Mouse (Mus musculus) stomach, embryonic 14.5 days (tissue): ENCODE data around the gene Zfp92. TPM values are rescaled to one million over a fixed set of nuclear protein-coding genes. Genes with fewer than 3 reads are reported as not detected.

Source experiments
- ATAC-seq: fragments of 200-750 bp; cut with Nextera tagmentation; 2 replicates; pipeline ENCODE4 v1.8.0; 2017; ENCODE audit warnings: low read depth, moderate TSS enrichment; ENCODE audit not compliant: insufficient number of reproducible peaks, insufficient read depth, low FRiP score
- H3K27ac ChIP-seq: fragments of 300-500 bp; sonication (generic); 2 replicates; pipeline ENCODE4 v1.5.1; 2014; ENCODE audit warnings: mild to moderate bottlenecking, low read length, moderate library complexity, mixed read lengths
- H3K27me3 ChIP-seq: fragments of 300-500 bp; sonication (generic); 2 replicates; pipeline ENCODE4 v1.6.1; 2014; ENCODE audit warnings: low read length, control low read depth, mixed read lengths; ENCODE audit not compliant: control insufficient read depth, insufficient read depth
- H3K36me3 ChIP-seq: fragments of 300-500 bp; sonication (generic); 2 replicates; pipeline ENCODE4 v1.6.1; 2014; ENCODE audit warnings: mild to moderate bottlenecking, control low read depth, low read length, moderate library complexity, mixed read lengths; ENCODE audit not compliant: control insufficient read depth, insufficient read depth
- H3K4me1 ChIP-seq: fragments of 300-500 bp; sonication (generic); 2 replicates; pipeline ENCODE4 v1.6.1; 2014; ENCODE audit warnings: low read length, control low read depth, mixed read lengths; ENCODE audit not compliant: control insufficient read depth, insufficient read depth
- H3K4me2 ChIP-seq: fragments of 300-500 bp; sonication (generic); replicated peaks from 2 replicates; pipeline ENCODE4 v1.6.1; 2014; ENCODE audit warnings: low read depth, low read length, control low read depth
- H3K4me3 ChIP-seq: fragments of 300-500 bp; sonication (generic); 2 replicates; pipeline ENCODE4 v1.5.1; 2014; ENCODE audit warnings: low read depth, low read length, control low read depth
- H3K9ac ChIP-seq: fragments of 300-500 bp; sonication (generic); replicated peaks from 2 replicates; pipeline ENCODE4 v1.6.1; 2014; ENCODE audit warnings: low read depth, mild to moderate bottlenecking, control low read depth, low read length, moderate library complexity, mixed read lengths
- H3K9me3 ChIP-seq: fragments of 300-500 bp; sonication (generic); 2 replicates; pipeline ENCODE4 v1.6.1; 2016; ENCODE audit warnings: low read depth, low read length, control low read depth; ENCODE audit not compliant: control insufficient read depth
- WGBS: fragments of 180-500 bp; shearing (Covaris S2); extraction: QIAGEN DNeasy Blood & Tissue Kit; methylation state at CpG from one replicate; pipeline ENCODE4 v1.1.7; 2014; 5-methylcytosine and 5-hydroxymethylcytosine counted together
- polyA plus RNA-seq: library from polyadenylated mRNA; unstranded; fragments of >200 nt; fragmentation: Nextera tagmentation; extraction: Ambion mirVana; gene quantifications from 2 replicates; pipeline ENCODE4 v1.2.1, GENCODE M21; 2014

The Zfp92 gene
- polyA plus RNA-seq, 1 experiment from 2014 or later, result 0.09 TPM

DNA sequence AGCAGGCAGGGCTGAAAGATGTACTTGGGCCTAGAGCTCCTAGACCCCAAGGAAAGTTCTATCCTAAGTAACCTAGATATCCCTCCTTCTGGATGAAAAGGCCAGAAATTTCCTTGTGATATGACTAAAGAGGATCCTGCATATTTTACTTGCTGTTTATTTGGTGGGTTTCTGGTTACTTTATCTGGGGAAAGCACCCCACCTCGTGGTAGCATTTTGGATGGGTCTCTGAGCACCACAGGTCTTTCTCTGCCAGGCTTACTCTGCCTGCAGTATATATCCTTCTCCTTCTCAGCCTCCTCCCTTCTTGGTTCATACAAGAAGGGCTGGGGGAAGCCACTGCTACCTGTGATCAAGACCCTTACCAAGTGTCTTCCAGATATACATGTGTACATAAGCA, 1.9 kb downstream of the Zfp92 start:
- WGBS, result 36% methylated on average over 1 of the region's 1 CpGs
- no peak overlapping the region for H3K9ac ChIP-seq

GRCm38 (mm10) chrX:73430036-73430435, 19.1 kb downstream of the Zfp92 start:
- Histone ChIP-seq H3K4me2 (no peak overlapping the region), H3K4me1 (no peaks in the 10 kb centered on the region), H3K27ac (no peak overlapping the region), H3K9me3 (no peaks in the 10 kb centered on the region), H3K4me3 (no peak overlapping the region), H3K36me3 (no peaks in the 10 kb centered on the region), H3K9ac (no peak overlapping the region), H3K27me3 (no peaks in the 10 kb centered on the region)
- WGBS, result 84% methylated on average over 2 of the region's 2 CpGs
- no peak for ATAC-seq

More for the DNA sequence above, 1.9 kb downstream of the Zfp92 start:
- Histone ChIP-seq H3K27ac (no peak overlapping the region), H3K4me1 (no peaks in the 10 kb centered on the region), H3K36me3 (no peaks in the 10 kb centered on the region), H3K27me3 (no peaks in the 10 kb centered on the region), H3K9me3 (no peaks in the 10 kb centered on the region), H3K4me2 (no peak overlapping the region), H3K4me3 (no peak overlapping the region)
- ATAC-seq, result no peak

DNA sequence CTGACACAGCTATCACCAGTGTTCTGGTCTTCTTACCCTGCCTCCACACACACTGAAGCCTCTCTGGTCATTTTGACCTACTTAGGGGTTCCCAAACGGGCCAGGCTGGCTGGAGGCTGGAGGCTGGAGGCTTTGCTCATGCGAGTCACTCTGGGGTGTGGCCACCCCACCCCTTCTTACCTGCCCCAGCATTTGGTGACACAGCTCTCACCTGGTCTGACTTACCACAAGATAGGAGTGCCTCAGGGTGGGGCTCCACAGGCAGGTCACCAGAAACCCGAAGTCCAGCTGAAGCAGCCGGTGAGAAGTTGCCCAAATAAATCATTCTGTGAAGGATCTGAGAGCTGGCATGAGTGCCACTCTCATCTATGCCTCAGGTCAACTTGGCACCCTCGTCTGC, 22.0 kb downstream of the Zfp92 start:
- Histone ChIP-seq H3K27me3 (no peaks in the 10 kb centered on the region), H3K4me1 (no peaks in the 10 kb centered on the region), H3K4me2 (no peak overlapping the region), H3K4me3 (no peak overlapping the region), H3K9ac (no peak overlapping the region), H3K27ac (no peak overlapping the region), H3K36me3 (no peaks in the 10 kb centered on the region), H3K9me3 (no peaks in the 10 kb centered on the region)
- WGBS, result 69% methylated on average over 5 of the region's 5 CpGs
- no peak for ATAC-seq

GRCm38 (mm10) chrX:73435252-73435651, 24.4 kb downstream of the Zfp92 start, which contains the start of gene Trex2:
TSS of gene Trex2 (minus strand) at chrX:73435344.
- Histone ChIP-seq H3K9ac (no peak within 1 kb of the TSS), H3K27ac (no peak within 1 kb of the TSS), H3K36me3 (no peaks in the 10 kb centered on the region), H3K27me3 (no peaks in the 10 kb centered on the region), H3K4me2 (no peak within 1 kb of the TSS), H3K4me3 (no peak within 1 kb of the TSS), H3K9me3 (no peaks in the 10 kb centered on the region), H3K4me1 (no peaks in the 10 kb centered on the region)
- no peak for ATAC-seq
- 52% methylated on average over 11 of the region's 11 CpGs for WGBS

GRCm38 (mm10) chrX:73441428-73441827, 30.5 kb downstream of the Zfp92 start:
- no peaks in the 10 kb centered on the region for H3K9me3 ChIP-seq
- H3K4me1 ChIP-seq, result no peaks in the 10 kb centered on the region
- 56% methylated on average over 2 of the region's 2 CpGs for WGBS
- H3K27ac ChIP-seq, result no peak overlapping the region
- H3K36me3 ChIP-seq, result no peaks in the 10 kb centered on the region
- no peak for ATAC-seq
- H3K4me2 ChIP-seq, result no peak overlapping the region
- no peaks in the 10 kb centered on the region for H3K27me3 ChIP-seq
- H3K9ac ChIP-seq, result no peak overlapping the region
- no peak overlapping the region for H3K4me3 ChIP-seq

- 13% methylated on average over 2 of the region's 2 CpGs for WGBS
- no peak for ATAC-seq
- no peak overlapping the region for H3K4me2 ChIP-seq
These were observed 41.1 kb downstream of the Zfp92 start for GRCm38 (mm10) chrX:73451949-73452348.

GRCm38 (mm10) chrX:73458877-73459392, 48.0 kb downstream of the Zfp92 start, which contains the start of gene Haus7:
TSS of gene Haus7 (minus strand) at chrX:73459044.
- Histone ChIP-seq H3K4me3 (peak within 1 kb of the TSS; percentile 42), H3K4me2 (peak within 1 kb of the TSS; percentile 49), H3K9me3 (no peaks in the 10 kb centered on the region), H3K4me1 (no peaks in the 10 kb centered on the region), H3K27me3 (no peaks in the 10 kb centered on the region), H3K9ac (peak within 1 kb of the TSS; percentile 38; the same call in 1 of the 2 replicates), H3K27ac (no peak within 1 kb of the TSS), H3K36me3 (no peaks in the 10 kb centered on the region)
- ATAC-seq, result peak; percentile 100
- 23% methylated on average over 26 of the region's 26 CpGs for WGBS

More at GRCm38 (mm10) chrX:73451949-73452348, 41.1 kb downstream of the Zfp92 start:
- Histone ChIP-seq H3K27ac (no peak overlapping the region), H3K4me3 (no peak overlapping the region), H3K9ac (no peak overlapping the region), H3K9me3 (no peaks in the 10 kb centered on the region), H3K36me3 (no peaks in the 10 kb centered on the region), H3K4me1 (no peaks in the 10 kb centered on the region), H3K27me3 (no peaks in the 10 kb centered on the region)

DNA sequence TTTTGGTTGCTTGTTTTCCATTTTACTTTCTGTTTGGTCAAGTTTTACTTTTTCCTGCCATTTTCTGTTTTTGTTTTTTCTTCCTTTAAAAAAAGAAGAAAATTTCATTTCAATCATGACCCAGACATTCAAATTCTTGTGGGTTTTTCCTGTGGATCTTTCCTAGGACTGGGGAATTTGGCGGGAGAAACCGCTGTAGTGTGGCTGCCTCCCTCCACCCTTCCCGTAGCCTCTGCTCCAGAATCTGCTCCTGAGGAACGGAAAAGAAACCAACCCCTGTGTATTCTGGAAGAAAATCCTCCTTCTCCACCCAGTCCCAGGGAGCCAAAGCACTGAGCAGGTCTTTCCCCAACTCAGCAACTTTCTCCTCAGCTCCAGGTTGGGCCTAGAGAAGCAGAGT, 49.9 kb downstream of the Zfp92 start:
- WGBS, result 80% methylated on average over 4 of the region's 4 CpGs
- Histone ChIP-seq H3K27ac (no peak overlapping the region), H3K9ac (no peak overlapping the region), H3K36me3 (no peaks in the 10 kb centered on the region), H3K4me3 (no peak overlapping the region), H3K9me3 (no peaks in the 10 kb centered on the region), H3K27me3 (no peaks in the 10 kb centered on the region), H3K4me2 (no peak overlapping the region), H3K4me1 (no peaks in the 10 kb centered on the region)
- ATAC-seq, result no peak
